Mouse (Mus musculus) brain, embryonic 18.5 days (tissue): Measurements from ENCODE around the gene Sec14l2.

Experiments
- DNase-seq: peaks from one replicate; pipeline ENCODE4 v3.0.0-alpha.2; 2012; ENCODE audit warnings: low read depth, low spot score

Gene Sec14l2

GRCm38 (mm10) chr11:4053586-4053985 is 69.6 kb downstream of the Sec14l2 start:
- DNase-seq, result no peak

- no peak for DNase-seq
These were observed 74.8 kb downstream of the Sec14l2 start for GRCm38 (mm10) chr11:4048438-4048837.

GRCm38 (mm10) chr11:4047766-4048165 is 75.4 kb downstream of the Sec14l2 start:
- no peak for DNase-seq
